Mouse (Mus musculus): ENCODE measurements around the gene Eif2d. TPM values are rescaled to one million over a fixed set of nuclear protein-coding genes. Genes with fewer than 3 reads are reported as not detected.
"Not testable (repeated sequence)": the region's sequence is repeated elsewhere in the genome, so short reads cannot be mapped to it uniquely, and the experiment has no call there.

Eif2d gene
- polyA plus RNA-seq, 1 experiment from 2014 or later = 15.6 TPM

DNA sequence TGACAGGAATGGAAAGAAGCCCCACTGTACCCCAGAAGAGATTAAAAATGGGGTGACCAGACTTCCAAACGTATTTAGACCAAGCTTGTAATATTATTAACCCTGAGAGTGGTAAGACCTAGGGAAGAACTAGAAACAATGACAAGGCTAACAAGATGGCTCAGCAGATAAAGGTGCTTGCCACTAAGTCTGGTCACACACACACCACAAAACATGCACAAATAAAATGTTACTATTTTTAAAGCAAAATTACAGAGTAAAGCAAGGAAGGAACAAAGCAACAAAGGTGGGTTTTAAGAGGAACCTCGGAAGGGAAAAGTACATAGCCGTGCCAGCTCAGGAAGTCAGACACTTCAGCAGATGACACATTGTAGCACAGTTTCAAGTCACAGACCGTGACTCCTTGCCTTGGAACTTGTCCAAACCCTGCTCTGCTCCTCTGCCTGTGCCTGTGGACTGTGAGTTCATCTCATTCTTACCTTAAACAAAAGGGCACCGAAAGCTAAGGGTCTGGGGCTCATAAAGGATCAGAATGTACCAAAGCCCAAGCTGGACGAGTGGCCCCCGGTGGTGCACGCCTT lies 17.9 kb upstream of the Eif2d start:
- 42% methylated on average over 8 of the region's 8 CpGs for WGBS (ENCODE audit: missing documents)
- Histone ChIP-seq H3K4me3 (ENCODE audit: inconsistent target) (no peak overlapping the region), H3K79me2 (ENCODE audit: inconsistent target) (no peaks in the 10 kb centered on the region), H3K27ac (peak overlapping the region; percentile 17; the same call in 1 of the 2 replicates), H3K36me3 (ENCODE audit: inconsistent target) (no peaks in the 10 kb centered on the region)

DNA sequence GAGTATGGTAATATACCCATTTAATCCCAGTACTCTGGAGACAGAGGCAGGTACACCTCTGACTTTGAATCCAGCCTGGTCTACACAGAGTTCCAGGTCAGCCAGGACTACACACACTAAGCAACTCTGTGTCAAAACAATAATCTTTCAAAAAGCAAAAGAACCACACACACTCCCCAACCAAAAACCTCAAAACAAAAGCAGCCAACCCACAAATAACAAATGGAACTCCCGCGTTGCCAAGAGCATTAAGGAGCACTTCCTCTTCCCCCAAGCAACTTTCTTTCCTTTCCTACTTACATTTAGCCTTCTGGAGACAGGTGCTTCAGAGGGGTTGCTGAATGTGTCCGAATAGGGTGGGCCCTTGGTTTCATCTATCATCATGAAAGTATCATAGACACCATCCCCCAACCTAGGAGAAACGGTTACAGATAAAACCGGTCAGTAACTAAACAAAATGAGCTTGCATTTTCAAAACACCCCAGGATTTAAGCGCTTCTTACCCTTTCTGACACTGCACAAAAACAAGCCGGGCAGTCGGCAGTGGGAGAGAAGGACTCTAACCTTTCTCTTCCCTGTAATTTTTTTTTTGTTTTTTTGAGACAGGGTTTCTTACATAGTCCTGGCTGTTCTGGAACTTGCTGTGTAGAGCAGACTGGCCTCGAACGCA lies 16.9 kb upstream of the Eif2d start:
- Histone ChIP-seq H3K4me3 (ENCODE audit: inconsistent target) (no peak overlapping the region), H3K27ac (peak overlapping the region; percentile 17), H3K36me3 (ENCODE audit: inconsistent target) (no peaks in the 10 kb centered on the region), H3K79me2 (ENCODE audit: inconsistent target) (no peaks in the 10 kb centered on the region)
- 29% methylated on average over 8 of the region's 10 CpGs for WGBS (ENCODE audit: missing documents)

DNA sequence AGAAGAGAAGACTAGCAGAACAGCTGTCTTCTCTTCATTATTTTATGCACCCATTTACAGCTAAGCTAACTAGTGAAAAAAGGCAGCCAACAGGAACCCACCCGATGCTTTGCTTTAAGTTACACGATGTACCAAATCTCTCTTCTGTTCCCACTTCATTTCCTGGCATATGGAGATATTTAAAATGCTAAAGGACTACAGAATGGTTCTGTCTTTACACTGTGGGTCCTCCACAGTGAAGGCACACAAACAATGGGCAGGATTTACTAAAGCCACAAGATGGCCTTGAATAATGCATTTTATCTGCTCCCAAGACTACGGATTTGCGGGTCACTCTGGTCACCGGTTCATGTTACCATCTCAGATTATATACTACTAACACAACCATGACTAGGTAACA lies 15.9 kb upstream of the Eif2d start:
- H3K79me2 ChIP-seq (ENCODE audit: inconsistent target) = no peaks in the 10 kb centered on the region
- H3K36me3 ChIP-seq (ENCODE audit: inconsistent target) = no peaks in the 10 kb centered on the region
- 44% methylated on average over 5 of the region's 5 CpGs for WGBS (ENCODE audit: missing documents)
- no peak overlapping the region for H3K27ac ChIP-seq
- peak overlapping the region; percentile 41; the same call in 1 of the 2 replicates for H3K4me3 ChIP-seq (ENCODE audit: inconsistent target)

DNA sequence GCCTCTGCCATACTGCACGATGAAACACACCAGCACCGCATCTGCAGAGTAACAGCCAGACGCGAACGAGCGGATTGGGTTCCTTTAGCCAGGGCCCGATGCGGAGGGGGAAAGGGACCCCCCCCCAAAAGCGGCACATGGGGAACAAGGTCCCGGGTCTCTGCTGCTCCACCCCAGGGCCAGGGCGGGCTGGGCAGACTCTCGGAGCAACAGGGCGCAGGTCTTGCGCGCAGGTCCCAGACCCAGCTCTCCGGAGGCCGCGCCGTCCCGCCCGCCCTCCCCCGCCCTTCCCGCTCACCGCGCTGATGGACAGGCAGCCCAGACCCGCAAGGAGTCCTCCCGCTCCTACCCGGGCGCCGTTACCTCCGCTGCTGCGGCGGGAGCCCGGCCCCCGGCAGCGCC lies 15.3 kb upstream of the Eif2d start:
- H3K79me2 ChIP-seq (ENCODE audit: inconsistent target) = no peaks in the 10 kb centered on the region
- no peak overlapping the region for H3K27ac ChIP-seq
- H3K4me3 ChIP-seq (ENCODE audit: inconsistent target) = peak overlapping the region; percentile 41
- no peaks in the 10 kb centered on the region for H3K36me3 ChIP-seq (ENCODE audit: inconsistent target)
- 1% methylated on average over 19 of the region's 36 CpGs for WGBS (ENCODE audit: missing documents)

DNA sequence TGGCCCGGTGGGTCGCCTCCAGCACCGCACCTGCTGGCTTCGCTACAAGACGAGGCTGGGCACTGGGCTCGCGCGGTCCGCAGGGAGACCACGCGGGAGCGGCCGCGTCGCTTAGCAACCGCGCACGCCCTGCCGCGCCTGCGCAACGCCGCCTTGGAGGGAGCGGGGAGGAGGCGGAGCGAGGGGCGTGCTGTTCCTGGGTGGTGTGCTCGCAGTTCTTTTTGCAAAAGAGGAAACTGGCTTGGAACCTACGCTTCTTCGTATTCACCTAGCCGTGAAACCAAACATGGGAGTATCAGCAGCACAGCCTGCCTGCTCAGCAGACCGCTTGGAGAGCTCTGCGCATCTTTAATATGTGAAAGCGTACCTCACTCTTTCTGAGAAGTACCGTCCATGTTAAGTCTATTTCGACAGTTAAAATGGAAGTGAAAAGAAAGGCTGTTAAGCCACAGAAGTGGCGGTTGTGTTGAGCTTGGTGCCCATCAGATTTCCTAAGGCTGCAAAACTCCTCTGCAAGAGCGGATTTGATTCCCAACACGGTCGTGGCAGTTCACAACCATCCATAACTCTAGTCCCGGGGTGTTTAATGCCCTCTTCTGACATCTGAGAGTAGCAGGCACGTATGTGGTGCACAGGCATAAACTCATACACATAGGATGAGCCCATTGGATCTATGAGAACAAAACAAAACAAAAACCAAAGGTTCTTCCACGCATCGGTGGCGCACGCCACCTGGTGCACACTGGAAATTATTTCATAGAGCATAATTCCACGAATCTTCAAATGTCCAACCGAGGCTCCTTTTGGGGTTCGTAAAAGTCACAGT lies 14.6 kb upstream of the Eif2d start, which contains the start of gene Dyrk3:
Gene Dyrk3, minus strand, starts transcription at position 150 of the 826 bp plus-strand sequence.
- H3K4me3 ChIP-seq (ENCODE audit: inconsistent target) = peak within 1 kb of the TSS; percentile 61
- H3K79me2 ChIP-seq (ENCODE audit: inconsistent target) = no peaks in the 10 kb centered on the region
- H3K27ac ChIP-seq = peak within 1 kb of the TSS; percentile 88
- no peaks in the 10 kb centered on the region for H3K36me3 ChIP-seq (ENCODE audit: inconsistent target)
- 2% methylated on average over 45 of the region's 49 CpGs for WGBS (ENCODE audit: missing documents)

DNA sequence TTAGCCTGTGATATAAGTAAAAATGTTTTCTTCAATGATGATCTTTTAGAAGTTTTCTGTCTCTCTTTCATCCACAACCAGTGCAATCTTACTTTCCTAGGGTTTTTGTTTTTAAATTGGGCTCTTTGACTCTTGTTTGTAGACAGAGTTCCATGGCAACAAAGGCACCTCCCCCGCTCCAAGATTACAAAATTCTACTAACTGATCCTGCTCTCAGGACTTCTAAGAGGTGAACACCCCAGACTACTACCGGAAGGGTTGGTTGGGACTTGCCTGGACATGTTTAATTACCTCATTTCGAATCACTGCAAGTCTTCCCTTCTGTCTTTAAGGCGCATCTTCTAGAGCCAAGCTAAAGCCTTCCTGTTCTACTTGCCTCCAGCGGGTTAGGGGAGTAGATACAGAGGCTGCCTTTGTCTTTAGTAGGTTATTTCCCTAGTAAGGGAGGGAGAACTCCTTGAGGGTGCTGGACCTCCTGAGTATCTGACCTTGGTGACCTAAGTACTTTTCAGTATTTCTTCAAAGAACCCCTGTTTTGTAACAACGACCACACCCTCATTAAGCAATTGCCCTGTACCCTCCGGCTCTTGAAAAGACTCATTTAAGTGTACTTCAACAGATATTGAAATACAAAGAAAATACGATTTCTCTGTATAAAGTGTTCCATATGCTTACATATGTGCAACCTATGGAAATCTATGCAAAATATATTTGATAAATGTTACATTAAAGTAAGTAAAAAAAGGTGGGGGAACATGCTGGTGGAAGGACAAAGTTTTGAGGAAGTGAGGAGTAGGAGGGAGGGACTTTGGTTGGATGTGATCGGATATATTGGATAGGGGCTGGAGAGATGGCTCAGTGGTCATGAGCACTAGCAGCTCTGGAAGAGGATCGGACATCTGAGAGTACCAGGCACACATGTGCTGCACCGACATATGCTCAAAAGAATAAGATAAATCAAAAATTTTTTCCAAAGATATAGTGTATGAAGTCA lies 13.6 kb upstream of the Eif2d start:
- Histone ChIP-seq H3K36me3 (ENCODE audit: inconsistent target) (no peaks in the 10 kb centered on the region), H3K79me2 (ENCODE audit: inconsistent target) (no peaks in the 10 kb centered on the region), H3K27ac (peak overlapping the region; percentile 88), H3K4me3 (ENCODE audit: inconsistent target) (peak overlapping the region; percentile 61)
- 35% methylated on average over 11 of the region's 11 CpGs for WGBS (ENCODE audit: missing documents)

DNA sequence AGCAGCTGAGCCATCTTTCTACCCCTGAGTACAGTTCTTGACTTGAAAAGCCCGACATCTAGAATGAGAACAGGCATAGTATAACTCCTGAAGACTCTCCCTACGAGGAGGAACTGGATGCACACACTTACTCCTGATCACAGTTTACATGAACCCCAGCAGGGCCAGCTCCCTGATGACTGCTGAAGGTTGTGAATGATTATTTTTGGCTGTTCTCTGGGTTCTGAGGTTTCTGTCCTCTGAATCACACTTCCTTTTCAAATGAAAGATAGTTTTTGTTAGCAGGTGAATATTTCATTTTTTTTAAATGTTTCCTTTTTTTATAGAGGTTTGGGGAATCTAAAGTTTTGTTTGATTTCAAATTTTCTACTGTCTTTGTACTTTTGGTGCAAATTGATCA lies 11.5 kb upstream of the Eif2d start:
- Histone ChIP-seq H3K79me2 (ENCODE audit: inconsistent target) (no peaks in the 10 kb centered on the region), H3K36me3 (ENCODE audit: inconsistent target) (no peaks in the 10 kb centered on the region), H3K27ac (no peak overlapping the region), H3K4me3 (ENCODE audit: inconsistent target) (no peak overlapping the region)
- WGBS (ENCODE audit: missing documents) = 7% methylated on average over 2 of the region's 2 CpGs

DNA sequence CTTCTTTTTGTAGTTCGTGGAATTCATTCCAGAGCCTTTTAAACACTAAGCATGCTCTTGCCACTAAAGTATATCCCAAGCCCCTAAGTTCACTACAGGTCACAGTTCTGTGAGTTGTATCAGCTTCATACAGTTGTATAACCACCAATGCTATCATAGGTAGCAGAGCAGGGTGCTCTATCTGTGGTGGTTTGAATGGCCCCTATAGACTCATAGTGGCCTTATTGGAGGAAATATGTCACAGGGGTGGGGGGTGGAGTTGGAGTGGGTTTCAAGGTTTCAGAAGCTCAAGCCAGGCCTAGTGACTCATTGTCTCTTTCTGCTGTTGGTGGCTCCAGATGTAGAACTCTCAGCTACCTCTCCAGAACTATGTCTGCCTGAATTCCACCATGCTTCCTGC lies 10.5 kb upstream of the Eif2d start:
- no peak overlapping the region for H3K27ac ChIP-seq
- WGBS (ENCODE audit: missing documents) = 73% methylated on average over 1 of the region's 1 CpGs
- H3K4me3 ChIP-seq (ENCODE audit: inconsistent target) = no peak overlapping the region
- H3K36me3 ChIP-seq (ENCODE audit: inconsistent target) = no peaks in the 10 kb centered on the region
- H3K79me2 ChIP-seq (ENCODE audit: inconsistent target) = no peaks in the 10 kb centered on the region

DNA sequence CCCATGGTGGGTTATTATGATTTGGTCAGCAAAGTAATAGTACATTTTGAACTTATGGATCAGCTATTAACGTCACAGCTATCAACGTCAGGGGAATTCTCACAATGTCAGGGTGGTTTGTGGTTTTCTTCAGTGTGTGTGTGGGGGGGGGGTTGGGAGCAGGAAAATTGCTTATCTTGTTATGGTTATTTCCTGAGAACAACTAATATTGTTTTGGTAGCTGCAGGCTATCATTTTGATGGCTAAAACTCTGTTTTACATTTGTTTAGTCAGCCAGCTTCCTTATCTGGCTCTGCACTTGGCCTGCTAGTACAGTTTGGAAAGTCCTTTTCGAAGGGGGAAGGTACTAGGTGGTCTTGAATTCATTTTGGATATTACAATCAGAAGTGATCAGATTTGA lies 7.8 kb upstream of the Eif2d start:
- not testable (repeated sequence) for H3K27ac ChIP-seq; H3K79me2 ChIP-seq (ENCODE audit: inconsistent target); H3K36me3 ChIP-seq (ENCODE audit: inconsistent target); H3K4me3 ChIP-seq (ENCODE audit: inconsistent target)
- 93% methylated on average over 3 of the region's 3 CpGs for WGBS (ENCODE audit: missing documents)

DNA sequence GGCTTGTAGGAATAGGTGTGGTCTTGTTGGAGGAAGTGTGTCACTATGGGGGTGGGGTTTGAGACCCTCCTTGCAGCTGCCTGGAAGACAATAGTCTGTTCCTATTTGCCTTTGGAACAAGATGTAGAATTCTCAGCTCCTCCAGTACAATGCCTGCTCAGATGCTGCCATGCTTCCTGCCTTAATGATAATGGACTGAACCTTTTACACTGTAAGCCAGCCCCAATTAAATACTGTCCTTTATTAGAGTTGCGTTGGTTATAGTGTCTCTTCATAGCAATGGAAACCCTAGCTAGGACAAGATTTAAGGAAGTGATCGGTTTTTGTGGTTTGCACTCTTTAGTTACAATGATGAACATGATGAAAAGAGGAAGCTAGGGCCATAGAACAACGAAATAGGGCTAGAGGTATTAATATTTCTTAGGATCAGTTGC lies 6.8 kb upstream of the Eif2d start:
- Histone ChIP-seq H3K4me3 (ENCODE audit: inconsistent target) (no peak overlapping the region), H3K27ac (no peak overlapping the region), H3K36me3 (ENCODE audit: inconsistent target) (no peaks in the 10 kb centered on the region), H3K79me2 (ENCODE audit: inconsistent target) (no peaks in the 10 kb centered on the region)
- 4% methylated on average over 3 of the region's 3 CpGs for WGBS (ENCODE audit: missing documents)

DNA sequence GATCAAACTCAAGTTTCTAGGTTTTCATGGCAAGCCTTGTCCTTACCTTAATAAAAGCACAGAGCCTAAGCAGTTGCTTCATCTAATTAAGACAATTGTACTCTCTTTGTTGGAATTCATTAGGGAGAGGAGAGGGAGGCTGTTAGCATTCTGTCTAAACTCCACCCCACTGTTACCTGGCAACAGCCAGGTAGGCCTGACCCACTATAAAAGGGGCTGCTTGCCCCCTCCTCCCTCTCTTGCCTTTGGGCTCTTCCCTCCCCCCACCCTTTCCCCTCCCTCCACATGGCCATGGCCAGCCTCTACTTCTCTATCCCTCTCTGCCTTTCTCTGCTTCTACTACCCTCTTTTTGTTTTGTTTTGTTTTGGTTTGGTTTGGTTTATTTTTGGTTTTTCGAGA lies 3.5 kb upstream of the Eif2d start:
- H3K27ac ChIP-seq = no peak overlapping the region

DNA sequence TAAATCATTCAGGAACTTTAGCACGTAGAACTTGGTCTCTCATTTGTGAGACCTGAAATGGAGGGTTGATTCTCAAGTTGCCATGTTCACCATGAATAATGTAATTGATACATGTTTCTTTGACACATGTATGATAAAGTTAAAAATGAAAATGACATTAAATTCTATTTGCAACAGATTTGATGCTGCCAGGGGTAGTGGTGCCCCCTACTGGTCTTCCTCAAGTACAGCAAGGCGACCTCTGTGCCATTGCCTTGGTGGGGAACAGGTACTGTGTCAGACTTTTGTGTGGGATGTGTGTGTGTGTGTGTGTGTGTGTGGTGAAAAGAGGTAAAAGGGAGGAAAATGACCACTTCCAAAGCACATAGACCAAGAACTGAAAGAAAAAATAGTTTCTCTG lies 2.5 kb downstream of the Eif2d start:
- Histone ChIP-seq H3K4me3 (ENCODE audit: inconsistent target) (no peak overlapping the region), H3K79me2 (ENCODE audit: inconsistent target) (peaks cover 5% of the 10 kb centered on the region; the same call in 1 of the 2 replicates), H3K27ac (no peak overlapping the region), H3K36me3 (ENCODE audit: inconsistent target) (peaks cover 15% of the 10 kb centered on the region)
- WGBS (ENCODE audit: missing documents) = 56% methylated on average over 2 of the region's 2 CpGs

More for the DNA sequence above, 3.5 kb upstream of the Eif2d start:
- Histone ChIP-seq H3K4me3 (ENCODE audit: inconsistent target) (no peak overlapping the region), H3K36me3 (ENCODE audit: inconsistent target) (no peaks in the 10 kb centered on the region), H3K79me2 (ENCODE audit: inconsistent target) (peaks cover 5% of the 10 kb centered on the region; the same call in 1 of the 2 replicates)
- WGBS (ENCODE audit: missing documents) = 91% methylated on average over 1 of the region's 1 CpGs

DNA sequence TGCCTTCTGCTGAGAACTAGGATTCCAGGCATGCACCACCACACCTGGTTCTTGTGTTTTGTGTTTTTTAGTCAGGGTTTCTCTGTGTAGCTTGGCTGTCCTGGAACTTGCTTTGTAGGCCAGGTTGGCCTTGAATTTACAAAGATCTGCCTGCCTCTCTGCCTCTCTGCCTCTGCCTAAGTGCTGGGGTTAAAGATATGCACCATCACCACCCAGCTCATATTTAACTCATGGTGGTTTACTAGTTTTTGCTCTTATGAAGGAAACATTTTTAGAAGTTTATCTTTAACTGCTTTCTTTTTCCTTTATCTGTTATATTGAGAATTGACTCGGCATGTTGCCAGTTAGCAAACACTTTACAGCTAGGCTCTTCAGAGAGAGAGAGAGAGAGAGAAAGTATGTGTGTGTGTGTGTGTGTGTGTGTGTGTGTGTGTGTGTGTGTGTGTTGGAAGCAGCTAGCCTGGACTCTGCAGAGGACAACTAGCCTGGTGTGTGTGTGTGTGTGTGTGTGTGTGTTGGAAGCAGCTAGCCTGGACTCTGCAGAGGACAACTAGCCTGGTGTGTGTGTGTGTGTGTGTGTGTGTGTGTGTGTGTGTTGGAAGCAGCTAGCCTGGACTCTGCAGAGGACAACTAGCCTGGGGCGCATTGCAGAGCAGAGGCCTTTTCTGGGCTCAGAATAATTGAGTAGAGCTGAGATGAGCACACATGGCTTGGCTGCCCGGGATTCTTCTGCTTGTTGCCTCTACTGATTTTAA lies 6.8 kb downstream of the Eif2d start:
- not testable (repeated sequence) for H3K4me3 ChIP-seq (ENCODE audit: inconsistent target); H3K79me2 ChIP-seq (ENCODE audit: inconsistent target); H3K27ac ChIP-seq
- peaks cover 43% of the 10 kb centered on the region for H3K36me3 ChIP-seq (ENCODE audit: inconsistent target)
- 96% methylated on average over 3 of the region's 3 CpGs for WGBS (ENCODE audit: missing documents)

Measured in macrophage (primary cell).